Mouse (Mus musculus) lung, postnatal 0 days (tissue): ENCODE data around the gene Gm26992.

Experiments used
- CTCF ChIP-seq: IDR thresholded peaks from 2 replicates; pipeline ENCODE4 v1.5.1; 2016; ENCODE audit warnings: antibody characterized with exemption, mild to moderate bottlenecking
- EP300 ChIP-seq: IDR thresholded peaks from 2 replicates; pipeline ENCODE4 v1.6.1; 2016; ENCODE audit warnings: antibody characterized with exemption, mild to moderate bottlenecking, control low read depth

GRCm38 (mm10) chrX:103519547-103519946 lies 97.7 kb downstream of the Gm26992 start:
- no peak for TF ChIP-seq EP300
- no peak for TF ChIP-seq CTCF
